8 mouse cellular contexts compared by ENCODE assay signal in genomic region chr9:50658941-50659388, GRCm38 (mm10). TPM values are rescaled to one million over a fixed set of nuclear protein-coding genes. Genes with fewer than 3 reads are reported as not detected.
DNase-seq lines count a peak whose midpoint lies in the region; ATAC-seq lines count a peak whose summit lies in the region.

No protein-coding gene starts in this region.

- H3K4me3 ChIP-seq in neural tube, embryonic 11.5 days (ENCODE audit: low read depth, low read length): peak overlapping the region; percentile 64
- peak overlapping the region; percentile 71 for H3K4me3 ChIP-seq in hindbrain, embryonic 11.5 days (ENCODE audit: low read depth, low read length)

- H3K4me2 ChIP-seq in neural tube, embryonic 11.5 days (ENCODE audit: low read depth): peak overlapping the region; percentile 81
- peak overlapping the region; percentile 45 for H3K4me2 ChIP-seq in hindbrain, embryonic 11.5 days (replicated peaks; ENCODE audit: low read depth, low read length)

- no peaks in the 10 kb centered on the region for H3K36me3 ChIP-seq in neural tube, embryonic 11.5 days (ENCODE audit: control insufficient read depth, insufficient read depth, low read length)
- no peaks in the 10 kb centered on the region for H3K36me3 ChIP-seq in hindbrain, embryonic 11.5 days (ENCODE audit: control insufficient read depth, insufficient read depth, low read length)

- peak overlapping the region; percentile 70 for H3K27ac ChIP-seq in neural tube, embryonic 11.5 days (ENCODE audit: low read depth, low read length)
- H3K27ac ChIP-seq in hindbrain, embryonic 11.5 days (ENCODE audit: low read depth, low read length): peak overlapping the region; percentile 81; the same call in 1 of the 2 replicates

- WGBS in neural tube, embryonic 11.5 days: under 1% methylated on average over 19 of the region's 28 CpGs
- under 1% methylated on average over 28 of the region's 28 CpGs for WGBS in hindbrain, embryonic 11.5 days

- H3K9ac ChIP-seq in neural tube, embryonic 11.5 days (ENCODE audit: low read length): peak overlapping the region; percentile 85
- peak overlapping the region; percentile 82 for H3K9ac ChIP-seq in hindbrain, embryonic 11.5 days (ENCODE audit: low read depth, low read length)

- H3K27me3 ChIP-seq in neural tube, embryonic 11.5 days (ENCODE audit: control insufficient read depth, insufficient read depth, low read length): no peaks in the 10 kb centered on the region
- H3K27me3 ChIP-seq in hindbrain, embryonic 11.5 days (ENCODE audit: control insufficient read depth, insufficient read depth, low read length): no peaks in the 10 kb centered on the region

- H3K4me1 ChIP-seq in neural tube, embryonic 11.5 days (ENCODE audit: control insufficient read depth, insufficient read depth, low read length): peaks cover 8% of the 10 kb centered on the region
- H3K4me1 ChIP-seq in hindbrain, embryonic 11.5 days (replicated peaks; ENCODE audit: control insufficient read depth, insufficient read depth, low read length): no peaks in the 10 kb centered on the region

- no peaks in the 10 kb centered on the region for H3K9me3 ChIP-seq in neural tube, embryonic 11.5 days (ENCODE audit: control insufficient read depth, low read length)
- no peaks in the 10 kb centered on the region for H3K9me3 ChIP-seq in hindbrain, embryonic 11.5 days (ENCODE audit: control insufficient read depth, low read length)

- ATAC-seq in neural tube, embryonic 11.5 days (ENCODE audit: insufficient read depth, low FRiP score, low TSS enrichment): peak; percentile 79
- peak; percentile 84 for ATAC-seq in hindbrain, embryonic 11.5 days (ENCODE audit: low FRiP score)

- DNase-seq in embryo, embryonic 10 days (ENCODE audit: low spot score): peak; percentile 13
- no peak for DNase-seq in embryo, embryonic 9.5 days (ENCODE audit: extremely low spot score)
- DNase-seq in neural tube, embryonic 11.5 days (ENCODE audit: low spot score): no peak
- no peak for DNase-seq in neural tube, embryonic 10.5 days (ENCODE audit: extremely low spot score, low spot score)
- no peak for DNase-seq in hindbrain, embryonic 11.5 days (ENCODE audit: low spot score)
- DNase-seq in lung, postnatal 36 days: peak; percentile 3
- no peak for DNase-seq in layer of hippocampus, adult 11-12 months (ENCODE audit: low spot score)
- no peak for DNase-seq in ovary, postnatal 14 days (ENCODE audit: low spot score)

RNA-seq across cellular contexts. Expression of gene Dlat, which starts 0.6 kb away (rescaled TPM):
- 70.6 and 74.9 TPM in 2 replicates for polyA plus RNA-seq in neural tube, embryonic 11.5 days (2014; fragmentation: Nextera tagmentation; extraction: Ambion mirVana)
- 54.9 and 59.2 TPM in 2 replicates for polyA plus RNA-seq in hindbrain, embryonic 11.5 days (2014; fragmentation: Nextera tagmentation; extraction: Ambion mirVana)

RNA-seq across cellular contexts. Expression of gene Nkapd1, which starts 41.7 kb away (rescaled TPM):
- polyA plus RNA-seq in neural tube, embryonic 11.5 days (2014; fragmentation: Nextera tagmentation; extraction: Ambion mirVana): 28.8 and 29.2 TPM in 2 replicates
- 29.9 and 30.6 TPM in 2 replicates for polyA plus RNA-seq in hindbrain, embryonic 11.5 days (2014; fragmentation: Nextera tagmentation; extraction: Ambion mirVana)

RNA-seq across cellular contexts. Expression of gene Pih1d2, which starts 41.8 kb away (rescaled TPM):
- polyA plus RNA-seq in neural tube, embryonic 11.5 days (2014; fragmentation: Nextera tagmentation; extraction: Ambion mirVana): 4.7 and 5.9 TPM in 2 replicates
- polyA plus RNA-seq in hindbrain, embryonic 11.5 days (2014; fragmentation: Nextera tagmentation; extraction: Ambion mirVana): 9.0 and 9.8 TPM in 2 replicates

RNA-seq across cellular contexts. Expression of gene Timm8b, which starts 55.3 kb away (rescaled TPM):
- polyA plus RNA-seq in neural tube, embryonic 11.5 days (2014; fragmentation: Nextera tagmentation; extraction: Ambion mirVana): 305 and 307 TPM in 2 replicates
- polyA plus RNA-seq in hindbrain, embryonic 11.5 days (2014; fragmentation: Nextera tagmentation; extraction: Ambion mirVana): 325 TPM in 2 replicates

RNA-seq across cellular contexts. Expression of gene Sdhd, which starts 55.4 kb away (rescaled TPM):
- 273 and 281 TPM in 2 replicates for polyA plus RNA-seq in neural tube, embryonic 11.5 days (2014; fragmentation: Nextera tagmentation; extraction: Ambion mirVana)
- polyA plus RNA-seq in hindbrain, embryonic 11.5 days (2014; fragmentation: Nextera tagmentation; extraction: Ambion mirVana): 254 and 265 TPM in 2 replicates

Comparison
In these comparisons a context has a peak if more than half of its experiments do, and no peak if none do; other contexts are left out.
1. DNase-seq: peak in embryo, embryonic 10 days (single experiment) and lung, postnatal 36 days (single experiment); none in embryo, embryonic 9.5 days (single experiment), neural tube, embryonic 11.5 days (single experiment), neural tube, embryonic 10.5 days (single experiment), hindbrain, embryonic 11.5 days (single experiment), layer of hippocampus, adult 11-12 months (single experiment) and ovary, postnatal 14 days (single experiment).